Mouse (Mus musculus) neural tube, embryonic 15.5 days (tissue): ENCODE results near the gene Cd180. TPM values are rescaled to one million over a fixed set of nuclear protein-coding genes. Genes with fewer than 3 reads are reported as not detected.

Source experiments
- ATAC-seq: fragments of 200-750 bp; cut with Nextera tagmentation; 2 replicates; pipeline ENCODE4 v1.8.0; 2017; ENCODE audit warnings: mild to moderate bottlenecking, moderate TSS enrichment, moderate library complexity; ENCODE audit not compliant: low FRiP score
- H3K27ac ChIP-seq: fragments of 300-500 bp; sonication (generic); replicated peaks from 2 replicates; pipeline ENCODE4 v1.5.1; 2015; ENCODE audit warnings: mild to moderate bottlenecking, inconsistent platforms
- H3K27me3 ChIP-seq: fragments of 300-500 bp; sonication (generic); replicated peaks from 2 replicates; pipeline ENCODE4 v1.6.1; 2015; ENCODE audit warnings: inconsistent platforms
- H3K36me3 ChIP-seq: fragments of 300-500 bp; sonication (generic); 2 replicates; pipeline ENCODE4 v1.6.1; 2015; ENCODE audit warnings: inconsistent platforms
- H3K4me1 ChIP-seq: fragments of 300-500 bp; sonication (generic); 2 replicates; pipeline ENCODE4 v1.6.1; 2015; ENCODE audit warnings: inconsistent platforms
- H3K4me2 ChIP-seq: fragments of 300-500 bp; sonication (generic); 2 replicates; pipeline ENCODE4 v1.6.1; 2015; ENCODE audit warnings: inconsistent platforms, mild to moderate bottlenecking, moderate library complexity
- H3K4me3 ChIP-seq: fragments of 300-500 bp; sonication (generic); replicated peaks from 2 replicates; pipeline ENCODE4 v1.5.1; 2015; ENCODE audit warnings: mild to moderate bottlenecking, inconsistent platforms
- H3K9ac ChIP-seq: fragments of 300-500 bp; sonication (generic); replicated peaks from 2 replicates; pipeline ENCODE4 v1.6.1; 2015; ENCODE audit warnings: mild to moderate bottlenecking, inconsistent platforms
- H3K9me3 ChIP-seq: fragments of 300-500 bp; sonication (generic); replicated peaks from 2 replicates; pipeline ENCODE4 v1.6.1; 2016; ENCODE audit warnings: inconsistent platforms
- WGBS: fragments of 180-500 bp; shearing (Covaris S2); methylation state at CpG from one replicate; pipeline ENCODE4 v1.1.7; 2015; ENCODE audit warnings: mixed read lengths; 5-methylcytosine and 5-hydroxymethylcytosine counted together
- polyA plus RNA-seq: library from polyadenylated mRNA; unstranded; fragments of >200 nt; fragmentation: Nextera tagmentation; extraction: Ambion mirVana; gene quantifications from 2 replicates; pipeline ENCODE4 v1.2.1, GENCODE M21; 2015

The Cd180 gene
- polyA plus RNA-seq, 1 experiment from 2014 or later, result 0.77 TPM

DNA sequence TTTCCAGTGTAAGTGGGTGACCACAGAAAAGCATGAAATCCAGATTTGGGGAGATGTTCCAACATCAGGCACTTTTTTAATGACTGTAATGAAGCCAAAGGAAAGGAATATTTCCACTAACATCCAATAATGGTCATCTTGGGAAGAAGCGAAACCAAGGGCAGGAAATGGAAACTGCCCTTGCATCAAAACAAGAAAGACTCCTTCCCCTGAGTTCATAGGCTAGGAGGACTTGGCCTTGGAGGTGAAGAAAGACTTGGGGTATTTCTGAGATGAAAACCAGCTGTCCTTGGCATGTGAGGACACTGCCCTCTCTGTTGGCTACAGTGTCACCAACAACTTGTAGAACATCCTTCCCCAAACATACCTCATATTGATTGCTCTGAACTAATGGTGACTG lies 5.2 kb upstream of the Cd180 start:
- 85% methylated on average over 1 of the region's 1 CpGs for WGBS
- Histone ChIP-seq H3K27me3 (no peaks in the 10 kb centered on the region), H3K4me2 (no peak overlapping the region), H3K36me3 (no peaks in the 10 kb centered on the region), H3K9me3 (no peaks in the 10 kb centered on the region), H3K4me3 (no peak overlapping the region), H3K9ac (no peak overlapping the region), H3K27ac (no peak overlapping the region), H3K4me1 (no peaks in the 10 kb centered on the region)
- ATAC-seq, result no peak

- 87% methylated on average over 6 of the region's 6 CpGs for WGBS
- no peak overlapping the region for H3K4me2 ChIP-seq
- no peak for ATAC-seq
- no peaks in the 10 kb centered on the region for H3K36me3 ChIP-seq
- H3K27ac ChIP-seq, result no peak overlapping the region
- H3K9me3 ChIP-seq, result no peaks in the 10 kb centered on the region
- H3K4me1 ChIP-seq, result no peaks in the 10 kb centered on the region
- no peak overlapping the region for H3K9ac ChIP-seq
- H3K27me3 ChIP-seq, result no peaks in the 10 kb centered on the region
- no peak overlapping the region for H3K4me3 ChIP-seq
These were observed 3.9 kb upstream of the Cd180 start for GRCm38 (mm10) chr13:102689201-102690090.

GRCm38 (mm10) chr13:102690184-102690583 lies 3.2 kb upstream of the Cd180 start:
- H3K4me3 ChIP-seq, result no peak overlapping the region
- no peaks in the 10 kb centered on the region for H3K27me3 ChIP-seq
- no peak overlapping the region for H3K27ac ChIP-seq
- no peak overlapping the region for H3K4me2 ChIP-seq
- no peak for ATAC-seq
- H3K9ac ChIP-seq, result no peak overlapping the region
- WGBS, result 94% methylated on average over 5 of the region's 5 CpGs
- H3K9me3 ChIP-seq, result no peaks in the 10 kb centered on the region
- no peaks in the 10 kb centered on the region for H3K4me1 ChIP-seq
- H3K36me3 ChIP-seq, result no peaks in the 10 kb centered on the region

GRCm38 (mm10) chr13:102691408-102692150 lies 1.8 kb upstream of the Cd180 start:
- Histone ChIP-seq H3K4me3 (no peak overlapping the region), H3K9me3 (no peaks in the 10 kb centered on the region), H3K27me3 (no peaks in the 10 kb centered on the region), H3K9ac (no peak overlapping the region), H3K4me1 (no peaks in the 10 kb centered on the region), H3K4me2 (no peak overlapping the region), H3K36me3 (no peaks in the 10 kb centered on the region), H3K27ac (no peak overlapping the region)
- 47% methylated on average over 11 of the region's 11 CpGs for WGBS
- no peak for ATAC-seq

DNA sequence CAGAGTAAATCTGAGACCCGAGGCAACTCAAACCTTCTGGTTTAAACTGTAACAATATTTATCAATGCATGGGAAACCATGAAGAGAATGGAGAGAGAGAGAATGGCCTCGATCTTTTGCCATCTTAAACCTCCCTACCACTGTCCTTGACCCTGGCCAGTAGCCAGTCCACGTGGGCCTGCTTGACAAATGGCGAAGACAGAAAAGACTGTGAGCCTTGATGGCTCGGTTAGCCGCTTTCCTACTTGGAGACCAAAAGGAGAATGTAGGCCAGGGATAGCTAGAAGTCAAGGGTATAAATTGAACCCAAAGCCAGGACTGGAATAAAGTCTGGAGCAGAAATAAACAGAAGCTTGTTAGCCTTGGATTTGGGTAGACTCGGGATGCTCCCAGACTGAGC lies 796 bp downstream of the Cd180 start:
- Histone ChIP-seq H3K9ac (no peak overlapping the region), H3K4me3 (no peak overlapping the region), H3K27me3 (no peaks in the 10 kb centered on the region), H3K4me1 (peaks cover 11% of the 10 kb centered on the region), H3K27ac (no peak overlapping the region), H3K36me3 (no peaks in the 10 kb centered on the region), H3K4me2 (no peak overlapping the region), H3K9me3 (no peaks in the 10 kb centered on the region)
- ATAC-seq, result no peak
- WGBS, result 93% methylated on average over 7 of the region's 7 CpGs

DNA sequence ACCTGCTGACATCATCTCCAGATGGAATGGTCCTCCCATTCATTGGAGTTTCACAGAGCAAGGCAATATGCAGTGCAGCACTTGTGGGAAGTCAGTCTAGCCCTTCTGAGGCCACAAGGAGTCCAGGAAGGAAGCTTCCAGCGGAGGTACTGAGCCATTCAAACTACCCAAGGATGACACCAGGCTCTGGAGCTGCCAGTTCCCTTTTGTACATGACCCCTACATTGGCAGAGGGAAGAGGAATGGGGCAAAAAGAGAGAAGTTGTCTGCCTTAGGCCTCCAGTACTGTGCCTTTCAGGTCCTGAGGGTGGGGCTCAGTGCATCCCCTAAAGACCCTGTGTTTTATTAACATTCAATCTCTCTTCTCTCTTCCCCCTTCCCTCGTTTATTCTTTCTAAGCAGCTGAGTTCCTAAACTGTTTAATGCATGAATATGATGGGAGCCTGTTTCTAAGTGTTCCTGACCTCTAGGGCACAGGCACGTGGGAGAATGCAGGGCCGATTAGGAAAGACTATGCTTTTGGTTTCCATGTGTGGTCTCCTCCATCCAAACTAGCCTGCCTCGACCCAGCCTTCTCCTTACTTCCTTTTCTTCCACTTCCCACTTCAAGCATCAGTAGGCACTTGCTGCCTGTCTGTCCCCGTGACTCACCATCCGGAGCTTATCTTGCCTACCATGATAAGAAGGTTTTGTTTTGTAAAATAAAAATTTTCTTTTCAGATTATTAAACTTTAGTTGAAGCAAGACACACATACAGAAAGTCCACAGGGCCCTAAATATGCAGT lies 2.0 kb downstream of the Cd180 start:
- H3K9me3 ChIP-seq, result no peaks in the 10 kb centered on the region
- no peaks in the 10 kb centered on the region for H3K36me3 ChIP-seq
- H3K4me3 ChIP-seq, result no peak overlapping the region
- no peak overlapping the region for H3K4me2 ChIP-seq
- no peak overlapping the region for H3K9ac ChIP-seq
- peaks cover 17% of the 10 kb centered on the region for H3K4me1 ChIP-seq
- H3K27me3 ChIP-seq, result no peaks in the 10 kb centered on the region
- ATAC-seq, result no peak
- H3K27ac ChIP-seq, result no peak overlapping the region
- WGBS, result 82% methylated on average over 7 of the region's 7 CpGs

DNA sequence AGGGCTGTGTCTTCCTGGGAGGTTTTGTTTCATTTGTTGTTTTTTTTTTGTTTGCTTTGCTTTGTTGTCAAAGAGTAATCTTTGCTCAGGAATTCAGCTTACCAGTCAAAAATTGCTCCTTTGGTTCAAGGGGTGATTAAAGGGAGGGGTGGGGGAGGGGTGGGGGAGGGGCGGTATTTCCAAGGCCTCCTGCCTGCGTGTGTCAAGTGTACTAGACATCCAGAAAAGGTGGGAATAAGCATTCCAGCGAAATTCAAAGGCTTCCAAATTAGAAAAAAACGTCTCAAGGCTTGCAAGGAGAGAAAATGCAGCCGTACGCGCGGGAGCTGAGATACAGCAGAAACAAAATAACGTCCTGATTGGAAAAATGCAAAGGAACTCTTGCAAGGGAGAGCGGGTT lies 5.0 kb downstream of the Cd180 start:
- WGBS, result 20% methylated on average over 10 of the region's 10 CpGs
- no peak for ATAC-seq
- no peaks in the 10 kb centered on the region for H3K36me3 ChIP-seq
- H3K4me3 ChIP-seq, result peak overlapping the region; percentile 19; the same call in 1 of the 2 replicates
- peak overlapping the region; percentile 81 for H3K27ac ChIP-seq
- no peaks in the 10 kb centered on the region for H3K27me3 ChIP-seq
- peaks cover 17% of the 10 kb centered on the region for H3K4me1 ChIP-seq
- H3K9me3 ChIP-seq, result no peaks in the 10 kb centered on the region
- peak overlapping the region; percentile 52 for H3K4me2 ChIP-seq
- 0 out of 2 replicates have a peak overlapping the region, but pooled peaks have one; percentile 20 for H3K9ac ChIP-seq

DNA sequence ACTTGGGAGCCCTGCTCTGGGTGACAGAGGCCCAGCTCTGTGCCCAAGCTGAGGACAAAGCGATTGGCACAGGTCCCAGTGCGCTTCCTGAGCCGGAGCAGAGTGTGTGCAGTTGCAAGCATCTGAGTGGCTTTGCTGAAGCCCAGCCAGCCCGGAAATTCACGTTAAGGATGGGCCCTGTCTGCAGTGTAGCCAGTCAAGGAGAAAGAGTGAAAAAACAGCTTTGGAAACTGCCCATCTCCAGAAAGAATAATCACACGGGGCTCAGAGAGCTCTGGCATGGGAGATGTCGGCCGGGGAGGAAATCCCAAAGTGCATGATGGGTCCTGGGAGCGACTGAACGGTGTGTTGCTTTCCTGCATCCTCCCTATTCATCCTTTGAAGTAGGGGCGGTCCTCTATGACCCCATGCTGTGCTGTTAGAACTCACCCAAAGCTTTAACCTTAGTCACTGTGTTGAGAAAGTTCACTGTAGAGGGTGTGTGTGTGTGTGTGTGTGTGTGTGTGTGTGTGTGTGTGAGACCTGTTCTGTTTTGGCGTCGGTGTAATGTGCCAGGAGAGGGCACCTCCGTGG lies 5.5 kb downstream of the Cd180 start:
- H3K4me1 ChIP-seq, result peaks cover 17% of the 10 kb centered on the region
- 23% methylated on average over 14 of the region's 14 CpGs for WGBS
- H3K9me3 ChIP-seq, result no peaks in the 10 kb centered on the region
- 0 out of 2 replicates have a peak overlapping the region, but pooled peaks have one; percentile 20 for H3K9ac ChIP-seq
- peak overlapping the region; percentile 52 for H3K4me2 ChIP-seq
- ATAC-seq, result peak; percentile 90
- peak overlapping the region; percentile 81 for H3K27ac ChIP-seq
- no peaks in the 10 kb centered on the region for H3K27me3 ChIP-seq
- H3K36me3 ChIP-seq, result no peaks in the 10 kb centered on the region
- H3K4me3 ChIP-seq, result peak overlapping the region; percentile 19; the same call in 1 of the 2 replicates

DNA sequence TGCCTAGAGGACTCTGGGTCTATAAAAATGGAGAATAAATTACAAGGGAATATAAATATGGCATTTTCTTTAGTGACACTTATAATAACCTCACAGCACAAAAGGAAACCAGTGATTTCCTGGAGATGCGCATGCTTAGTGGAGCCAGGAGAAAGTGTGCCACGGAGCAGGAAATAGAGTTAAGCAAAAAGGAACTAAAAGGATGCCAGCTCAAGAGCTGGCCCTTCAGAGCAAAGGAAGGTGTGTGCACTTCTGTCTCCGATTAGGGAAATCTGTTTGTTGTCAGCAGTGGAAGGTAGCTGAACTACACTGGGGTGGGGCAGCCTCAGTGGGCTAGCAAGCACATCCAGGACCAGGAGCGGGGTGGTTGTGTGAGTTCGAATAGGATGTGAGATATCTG lies 6.8 kb downstream of the Cd180 start:
- Histone ChIP-seq H3K9me3 (no peaks in the 10 kb centered on the region), H3K27ac (0 out of 2 replicates have a peak overlapping the region, but pooled peaks have one; percentile 81), H3K4me2 (no peak overlapping the region), H3K4me1 (peaks cover 17% of the 10 kb centered on the region), H3K27me3 (no peaks in the 10 kb centered on the region), H3K9ac (no peak overlapping the region), H3K36me3 (no peaks in the 10 kb centered on the region), H3K4me3 (no peak overlapping the region)
- no peak for ATAC-seq
- whole genome bisulfite sequencing, result 90% methylated on average over 5 of the region's 5 CpGs

DNA sequence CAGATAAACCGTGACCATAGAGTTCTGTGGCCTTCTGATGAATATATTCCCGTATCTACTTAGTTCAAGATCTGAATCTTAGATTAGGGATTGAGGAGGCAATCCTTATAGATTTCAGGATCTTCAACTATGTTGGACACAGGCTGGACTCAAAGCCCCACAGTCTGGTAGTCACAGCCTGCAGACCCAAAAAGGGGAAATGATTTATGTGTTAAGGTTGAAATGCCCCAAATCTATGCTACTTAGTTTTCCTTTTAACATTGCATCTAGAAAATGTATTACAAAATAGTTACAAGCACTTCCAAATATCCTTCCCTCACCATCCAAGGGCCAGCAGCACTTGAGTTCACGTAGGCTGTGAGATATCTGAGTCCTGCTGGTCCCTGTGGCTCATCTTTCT lies 7.4 kb downstream of the Cd180 start:
- Histone ChIP-seq H3K27ac (no peak overlapping the region), H3K36me3 (no peaks in the 10 kb centered on the region), H3K4me3 (no peak overlapping the region), H3K9ac (no peak overlapping the region), H3K9me3 (no peaks in the 10 kb centered on the region), H3K4me1 (peaks cover 17% of the 10 kb centered on the region), H3K27me3 (no peaks in the 10 kb centered on the region), H3K4me2 (no peak overlapping the region)
- WGBS, result 90% methylated on average over 3 of the region's 3 CpGs
- no peak for ATAC-seq

- H3K4me3 ChIP-seq, result no peak overlapping the region
- H3K9ac ChIP-seq, result no peak overlapping the region
- H3K9me3 ChIP-seq, result no peaks in the 10 kb centered on the region
- no peaks in the 10 kb centered on the region for H3K27me3 ChIP-seq
- no peaks in the 10 kb centered on the region for H3K36me3 ChIP-seq
- H3K4me2 ChIP-seq, result no peak overlapping the region
- no peak overlapping the region for H3K27ac ChIP-seq
- no peak for ATAC-seq
- 95% methylated on average over 1 of the region's 1 CpGs for WGBS
- no peaks in the 10 kb centered on the region for H3K4me1 ChIP-seq
These were observed 23.6 kb downstream of the Cd180 start for GRCm38 (mm10) chr13:102716973-102717372.
